ENCODE assay signal across 31 mouse cellular contexts in genomic region chr9:3569952-3570351, GRCm38 (mm10). TPM values are rescaled to one million over a fixed set of nuclear protein-coding genes. Genes with fewer than 3 reads are reported as not detected.
"Had no signal": no experiment of that assay in that cellular context is flagged by ENCODE, and none has a peak within 500 bp of the region (broad histone marks: within the 10 kb centered on the region; RNA-seq: fewer than 3 reads in every experiment).

No protein-coding gene starts in this region.

- H3K4me1 ChIP-seq: heart, embryonic 10.5 days; heart, embryonic 12.5 days; heart, embryonic 13.5 days; heart, embryonic 15.5 days; hindbrain, embryonic 10.5 days; hindbrain, embryonic 12.5 days; hindbrain, embryonic 13.5 days; hindbrain, embryonic 15.5 days; intestine, embryonic 15.5 days; kidney, embryonic 15.5 days had no signal

- H3K9me3 ChIP-seq: heart, embryonic 10.5 days; heart, embryonic 12.5 days; heart, embryonic 13.5 days; heart, embryonic 15.5 days; hindbrain, embryonic 10.5 days; hindbrain, embryonic 12.5 days; hindbrain, embryonic 13.5 days; hindbrain, embryonic 15.5 days; intestine, embryonic 15.5 days; kidney, embryonic 15.5 days had no signal

- H3K4me3 ChIP-seq: heart, embryonic 10.5 days; heart, embryonic 12.5 days; heart, embryonic 13.5 days; heart, embryonic 15.5 days; hindbrain, embryonic 10.5 days; hindbrain, embryonic 12.5 days; hindbrain, embryonic 13.5 days; hindbrain, embryonic 15.5 days; intestine, embryonic 15.5 days; kidney, embryonic 15.5 days; layer of hippocampus, adult 2 months; left cerebral cortex, adult 2 months had no signal

- DNase-seq: heart, postnatal 10 days; heart, postnatal 36 days; heart, postnatal 4 days; kidney, adult 11 months; kidney, adult 18-20 months; kidney, adult 2 months; kidney, adult 8-10 months; kidney, adult 9 months; kidney, postnatal 10 days; kidney, postnatal 14 days; kidney, postnatal 25 days; kidney, postnatal 36 days; kidney, postnatal 4 days; layer of hippocampus, adult 9-11 months; layer of hippocampus, postnatal 36 days had no signal

- H3K27ac ChIP-seq: heart, embryonic 10.5 days; heart, embryonic 13.5 days; heart, embryonic 15.5 days; hindbrain, embryonic 10.5 days; hindbrain, embryonic 12.5 days; hindbrain, embryonic 13.5 days; hindbrain, embryonic 14.5 days; hindbrain, embryonic 15.5 days; hindbrain, postnatal 0 days; intestine, embryonic 15.5 days; kidney, embryonic 15.5 days; kidney, postnatal 0 days; layer of hippocampus, adult 2 months; left cerebral cortex, adult 2 months had no signal

- H3K36me3 ChIP-seq: heart, embryonic 10.5 days; heart, embryonic 12.5 days; heart, embryonic 13.5 days; heart, embryonic 15.5 days; hindbrain, embryonic 10.5 days; hindbrain, embryonic 12.5 days; hindbrain, embryonic 13.5 days; hindbrain, embryonic 15.5 days; intestine, embryonic 15.5 days; kidney, embryonic 15.5 days had no signal

- H3K27me3 ChIP-seq: heart, embryonic 12.5 days; heart, embryonic 13.5 days; heart, embryonic 15.5 days; hindbrain, embryonic 12.5 days; hindbrain, embryonic 13.5 days; hindbrain, embryonic 15.5 days; intestine, embryonic 15.5 days; kidney, embryonic 15.5 days had no signal

- H3K9ac ChIP-seq: heart, embryonic 12.5 days; heart, embryonic 13.5 days; heart, embryonic 15.5 days; hindbrain, embryonic 12.5 days; hindbrain, embryonic 13.5 days; hindbrain, embryonic 14.5 days; hindbrain, embryonic 15.5 days; intestine, embryonic 15.5 days; kidney, embryonic 15.5 days had no signal

RNA-seq across cellular contexts. Expression of gene Gucy1a2, which starts 37.4 kb away (rescaled TPM):
- polyA plus RNA-seq: inflammation-experienced regulatory T-cells, adult 6 months had no signal
